Mouse (Mus musculus) embryonic facial prominence, embryonic 13.5 days (tissue): ENCODE results near the gene Ggcx. TPM values are rescaled to one million over a fixed set of nuclear protein-coding genes. Genes with fewer than 3 reads are reported as not detected.

Source experiments
- ATAC-seq: fragments of 200-750 bp; cut with Nextera tagmentation; 2 replicates; pipeline ENCODE4 v1.8.0; 2017; ENCODE audit warnings: low read depth; ENCODE audit not compliant: insufficient number of reproducible peaks, insufficient read depth, low FRiP score, low TSS enrichment
- H3K27ac ChIP-seq: fragments of 300-500 bp; sonication (generic); 2 replicates; pipeline ENCODE4 v1.5.1; 2015; ENCODE audit warnings: moderate library complexity, mild to moderate bottlenecking, inconsistent platforms
- H3K27me3 ChIP-seq: fragments of 300-500 bp; sonication (generic); 2 replicates; pipeline ENCODE4 v1.6.1; 2015; ENCODE audit warnings: mild to moderate bottlenecking, inconsistent platforms
- H3K36me3 ChIP-seq: fragments of 300-500 bp; sonication (generic); 2 replicates; pipeline ENCODE4 v1.6.1; 2015; ENCODE audit warnings: mild to moderate bottlenecking, inconsistent platforms
- H3K4me1 ChIP-seq: fragments of 300-500 bp; sonication (generic); 2 replicates; pipeline ENCODE4 v1.6.1; 2015; ENCODE audit warnings: inconsistent platforms
- H3K4me2 ChIP-seq: fragments of 300-500 bp; sonication (generic); 2 replicates; pipeline ENCODE4 v1.6.1; 2015; ENCODE audit warnings: moderate library complexity, mild to moderate bottlenecking, inconsistent platforms
- H3K4me3 ChIP-seq: fragments of 300-500 bp; sonication (generic); 2 replicates; pipeline ENCODE4 v1.5.1; 2015; ENCODE audit warnings: mild to moderate bottlenecking, inconsistent platforms
- H3K9ac ChIP-seq: fragments of 300-500 bp; sonication (generic); 2 replicates; pipeline ENCODE4 v1.6.1; 2015; ENCODE audit warnings: mild to moderate bottlenecking, inconsistent platforms
- H3K9me3 ChIP-seq: fragments of 300-500 bp; sonication (generic); 2 replicates; pipeline ENCODE4 v1.6.1; 2016; ENCODE audit warnings: inconsistent platforms
- WGBS: fragments of 180-500 bp; shearing (Covaris S2); methylation state at CpG from one replicate; pipeline ENCODE4 v1.1.7; 2015; ENCODE audit warnings: mixed read lengths; 5-methylcytosine and 5-hydroxymethylcytosine counted together
- polyA plus RNA-seq: library from polyadenylated mRNA; unstranded; fragments of >200 nt; fragmentation: Nextera tagmentation; extraction: Ambion mirVana; gene quantifications from 2 replicates; pipeline ENCODE4 v1.2.1, GENCODE M21; 2015

The Ggcx gene
- polyA plus RNA-seq, 1 experiment from 2014 or later: 39.1 TPM

DNA sequence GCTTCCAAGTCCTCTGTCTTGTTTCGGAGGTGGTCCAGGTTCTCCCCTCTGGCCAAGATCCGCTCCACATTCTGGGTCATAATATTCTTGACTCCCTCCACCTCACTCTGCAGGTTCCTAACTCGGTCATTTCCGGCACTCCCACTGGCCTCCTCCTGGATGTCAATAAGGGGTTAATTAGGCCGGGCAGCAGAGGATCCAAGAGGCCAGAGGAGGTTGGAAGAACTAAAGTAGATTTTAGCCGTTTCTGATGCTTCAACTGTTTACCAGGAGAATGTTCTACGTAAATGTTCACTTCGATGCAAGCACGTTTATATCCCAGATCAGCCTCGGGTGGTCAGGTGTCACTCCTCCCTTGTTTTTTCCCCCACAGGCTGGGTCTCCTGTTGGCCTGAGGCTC lies 25.8 kb upstream of the Ggcx start:
- no peak for ATAC-seq
- Histone ChIP-seq H3K27me3 (no peaks in the 10 kb centered on the region), H3K4me3 (no peak overlapping the region), H3K9ac (no peak overlapping the region), H3K27ac (no peak overlapping the region), H3K9me3 (no peaks in the 10 kb centered on the region), H3K4me1 (peaks cover 27% of the 10 kb centered on the region), H3K4me2 (no peak overlapping the region), H3K36me3 (peaks cover 31% of the 10 kb centered on the region)
- WGBS: 63% methylated on average over 10 of the region's 10 CpGs

DNA sequence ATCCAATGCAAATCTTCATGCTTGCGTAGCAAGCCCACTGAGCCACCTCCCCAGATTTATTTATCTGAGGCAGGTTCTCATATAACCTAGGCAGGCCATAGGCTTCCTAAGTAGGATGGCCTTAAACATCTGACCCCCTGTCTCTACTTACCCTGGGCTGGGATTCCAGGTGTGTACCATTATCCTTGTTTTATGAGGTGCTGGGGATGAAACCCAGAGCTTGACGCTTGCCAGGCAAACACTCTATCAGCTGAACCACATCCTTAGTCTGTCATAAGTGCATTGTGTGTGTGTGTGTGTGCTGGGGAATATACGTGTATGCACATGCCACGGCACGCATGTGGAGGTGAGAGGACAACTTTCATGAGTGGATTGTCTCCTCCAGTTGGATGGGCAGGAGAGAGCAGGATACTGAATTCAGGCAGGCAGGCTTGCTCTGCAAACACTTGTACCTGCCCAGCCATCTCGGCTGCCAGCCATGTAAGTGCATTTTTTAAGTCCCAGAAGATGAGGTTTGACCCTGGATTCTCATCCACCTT lies 25.2 kb upstream of the Ggcx start:
- ATAC-seq: no peak
- Histone ChIP-seq H3K27ac (peak overlapping the region; percentile 94; the same call in 1 of the 2 replicates), H3K4me2 (peak overlapping the region; percentile 77), H3K9me3 (no peaks in the 10 kb centered on the region), H3K9ac (peak overlapping the region; percentile 83; the same call in 1 of the 2 replicates), H3K4me3 (peak overlapping the region; percentile 62), H3K4me1 (peaks cover 27% of the 10 kb centered on the region), H3K36me3 (peaks cover 31% of the 10 kb centered on the region), H3K27me3 (no peaks in the 10 kb centered on the region)
- WGBS: 81% methylated on average over 6 of the region's 6 CpGs

DNA sequence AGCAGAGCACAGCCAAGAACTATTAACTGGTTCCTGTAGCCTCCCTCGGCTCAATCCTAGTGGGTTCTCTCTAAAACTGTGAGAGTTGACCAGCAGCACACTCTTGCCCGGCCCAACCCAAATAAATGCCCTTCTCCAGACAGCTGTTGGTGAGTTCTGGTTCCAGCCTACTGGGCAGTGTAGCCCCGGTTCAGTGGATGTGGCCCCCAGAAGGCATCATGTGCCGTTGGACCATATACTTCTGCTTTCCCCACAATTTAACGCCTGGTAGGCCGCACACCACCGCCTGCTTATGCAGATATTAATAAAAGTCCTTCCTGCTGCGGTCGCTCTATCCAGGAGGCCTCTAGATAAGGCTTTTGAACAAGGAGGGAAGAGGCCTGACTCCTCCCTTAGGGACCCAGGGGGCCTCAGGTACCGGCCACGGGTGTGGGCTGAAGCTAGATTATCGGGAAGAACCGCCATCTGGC lies 24.6 kb upstream of the Ggcx start:
- H3K4me3 ChIP-seq: peak overlapping the region; percentile 62
- H3K36me3 ChIP-seq: peaks cover 26% of the 10 kb centered on the region
- no peak for ATAC-seq
- H3K27ac ChIP-seq: peak overlapping the region; percentile 94
- H3K4me2 ChIP-seq: peak overlapping the region; percentile 77
- H3K9me3 ChIP-seq: no peaks in the 10 kb centered on the region
- no peaks in the 10 kb centered on the region for H3K27me3 ChIP-seq
- H3K9ac ChIP-seq: peak overlapping the region; percentile 83
- 23% methylated on average over 13 of the region's 13 CpGs for WGBS
- H3K4me1 ChIP-seq: peaks cover 27% of the 10 kb centered on the region

- Histone ChIP-seq H3K27ac (peak within 1 kb of the TSS; percentile 94), H3K27me3 (no peaks in the 10 kb centered on the region), H3K9ac (peak within 1 kb of the TSS; percentile 83), H3K36me3 (peaks cover 20% of the 10 kb centered on the region), H3K9me3 (no peaks in the 10 kb centered on the region), H3K4me3 (peak within 1 kb of the TSS; percentile 62), H3K4me1 (peaks cover 27% of the 10 kb centered on the region), H3K4me2 (peak within 1 kb of the TSS; percentile 77)
- ATAC-seq: peak; percentile 73
- WGBS: under 1% methylated on average over 33 of the region's 33 CpGs
These were observed 24.0 kb upstream of the Ggcx start, which contains the start of gene Vamp8 for GRCm38 (mm10) chr6:72389941-72390771. TSS of gene Vamp8 (minus strand) at chr6:72390703.

DNA sequence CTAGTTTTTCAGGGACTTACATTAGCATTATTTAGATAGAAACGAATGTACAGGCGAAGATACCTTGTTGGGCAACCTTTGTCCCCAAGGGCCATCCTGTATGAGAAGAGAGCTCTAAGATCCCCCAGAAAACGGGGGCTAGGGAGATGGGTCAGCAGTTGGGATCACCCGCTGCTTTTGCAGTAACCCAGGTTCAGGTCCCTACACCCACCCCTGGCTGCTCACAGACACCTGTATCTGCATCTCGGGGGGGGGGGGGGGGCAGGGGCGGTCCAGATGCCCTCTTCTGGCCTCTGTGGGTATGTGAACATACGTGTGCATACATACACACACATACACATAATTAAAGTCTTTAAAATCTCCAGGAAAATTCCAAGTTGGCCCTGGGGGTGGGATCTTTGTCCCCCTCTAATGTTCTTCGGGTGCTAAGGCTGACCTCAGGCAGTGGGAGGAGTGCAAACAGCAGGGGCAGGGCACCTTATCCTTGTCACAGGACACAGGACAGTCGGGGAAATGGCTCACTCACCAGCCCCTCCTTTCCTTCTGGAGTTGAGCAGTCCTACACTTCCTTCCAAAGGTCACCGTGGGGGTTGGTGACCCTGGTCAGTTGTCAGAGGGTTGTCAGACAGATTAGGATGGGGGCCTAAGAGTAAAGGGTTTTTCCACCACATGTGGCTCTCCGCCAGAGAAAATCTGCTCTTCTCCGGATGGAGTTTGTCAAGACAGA lies 23.1 kb upstream of the Ggcx start:
- H3K9me3 ChIP-seq: no peaks in the 10 kb centered on the region
- H3K27ac ChIP-seq: peak overlapping the region; percentile 94
- peak overlapping the region; percentile 77 for H3K4me2 ChIP-seq
- peaks cover 27% of the 10 kb centered on the region for H3K4me1 ChIP-seq
- peak overlapping the region; percentile 83 for H3K9ac ChIP-seq
- peak overlapping the region; percentile 62 for H3K4me3 ChIP-seq
- ATAC-seq: 0 out of 2 replicates have a peak, but pooled peaks have one; percentile 52
- 16% methylated on average over 12 of the region's 12 CpGs for WGBS
- H3K27me3 ChIP-seq: no peaks in the 10 kb centered on the region
- H3K36me3 ChIP-seq: peaks cover 13% of the 10 kb centered on the region

- Histone ChIP-seq H3K4me2 (no peak overlapping the region), H3K27ac (no peak overlapping the region), H3K27me3 (no peaks in the 10 kb centered on the region), H3K4me3 (no peak overlapping the region), H3K4me1 (peaks cover 27% of the 10 kb centered on the region), H3K36me3 (0 out of 2 replicates have a peak, but pooled peaks cover 7% of the 10 kb centered on the region), H3K9me3 (no peaks in the 10 kb centered on the region), H3K9ac (no peak overlapping the region)
- no peak for ATAC-seq
- 90% methylated on average over 5 of the region's 5 CpGs for WGBS
These were observed 21.8 kb upstream of the Ggcx start for GRCm38 (mm10) chr6:72392341-72392740.

DNA sequence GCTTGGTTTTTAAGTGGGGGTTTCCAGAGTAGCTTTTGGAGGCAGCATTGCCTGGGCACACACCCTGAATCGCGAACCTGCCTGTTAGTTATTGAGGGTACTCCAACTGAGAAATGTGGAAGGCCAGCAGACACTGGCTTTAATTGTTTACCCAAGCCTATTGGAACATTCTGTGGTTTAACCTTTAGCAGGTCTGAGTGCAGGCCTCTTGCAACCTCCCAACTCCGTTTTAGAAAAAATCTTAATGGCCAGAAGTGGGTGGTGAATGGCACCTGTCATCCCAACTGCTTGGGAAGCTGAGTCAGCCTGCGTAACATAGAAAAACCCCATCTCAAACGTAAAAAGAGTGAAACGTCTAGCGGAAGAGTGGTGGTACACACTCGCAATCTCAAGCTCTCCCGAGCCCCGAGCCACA lies 17.3 kb upstream of the Ggcx start:
- H3K36me3 ChIP-seq: no peaks in the 10 kb centered on the region
- H3K27ac ChIP-seq: no peak overlapping the region
- H3K4me1 ChIP-seq: no peaks in the 10 kb centered on the region
- 77% methylated on average over 10 of the region's 10 CpGs for WGBS
- no peaks in the 10 kb centered on the region for H3K9me3 ChIP-seq
- no peaks in the 10 kb centered on the region for H3K27me3 ChIP-seq
- no peak overlapping the region for H3K4me3 ChIP-seq
- no peak overlapping the region for H3K9ac ChIP-seq
- ATAC-seq: no peak
- H3K4me2 ChIP-seq: no peak overlapping the region

GRCm38 (mm10) chr6:72399967-72400366 lies 14.1 kb upstream of the Ggcx start:
- no peak overlapping the region for H3K27ac ChIP-seq
- no peaks in the 10 kb centered on the region for H3K27me3 ChIP-seq
- no peak overlapping the region for H3K4me3 ChIP-seq
- H3K36me3 ChIP-seq: no peaks in the 10 kb centered on the region
- no peak overlapping the region for H3K9ac ChIP-seq
- no peak overlapping the region for H3K4me2 ChIP-seq
- 56% methylated on average over 2 of the region's 2 CpGs for WGBS
- ATAC-seq: no peak
- H3K9me3 ChIP-seq: no peaks in the 10 kb centered on the region
- no peaks in the 10 kb centered on the region for H3K4me1 ChIP-seq

GRCm38 (mm10) chr6:72401875-72402274 lies 12.2 kb upstream of the Ggcx start:
- H3K4me1 ChIP-seq: no peaks in the 10 kb centered on the region
- 18% methylated on average over 7 of the region's 7 CpGs for WGBS
- no peaks in the 10 kb centered on the region for H3K9me3 ChIP-seq
- H3K36me3 ChIP-seq: no peaks in the 10 kb centered on the region
- no peak overlapping the region for H3K4me3 ChIP-seq
- H3K9ac ChIP-seq: no peak overlapping the region
- H3K4me2 ChIP-seq: no peak overlapping the region
- ATAC-seq: no peak
- no peak overlapping the region for H3K27ac ChIP-seq
- H3K27me3 ChIP-seq: no peaks in the 10 kb centered on the region

GRCm38 (mm10) chr6:72405356-72405755 lies 8.8 kb upstream of the Ggcx start:
- 74% methylated on average over 7 of the region's 7 CpGs for WGBS
- H3K27ac ChIP-seq: no peak overlapping the region
- no peak for ATAC-seq

DNA sequence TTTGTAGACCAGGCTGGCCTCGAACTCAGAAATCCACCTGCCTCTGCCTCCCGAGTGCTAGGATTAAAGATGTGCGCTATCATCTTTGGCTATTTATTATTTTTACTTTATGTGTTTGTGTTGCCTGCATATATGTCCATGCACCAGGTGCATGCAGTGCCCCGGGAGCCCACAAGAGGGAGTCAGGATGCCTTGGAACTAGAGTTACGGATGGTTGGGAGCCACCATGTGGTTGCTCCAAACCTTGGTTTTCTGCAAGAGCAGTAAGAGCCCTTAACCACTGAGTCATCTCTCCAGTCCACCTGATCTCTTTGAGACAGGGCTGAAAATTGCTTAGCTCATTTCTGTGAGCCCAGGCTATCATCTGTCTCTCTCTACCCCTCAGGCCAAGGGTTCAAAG lies 7.0 kb upstream of the Ggcx start:
- no peak for ATAC-seq

More at GRCm38 (mm10) chr6:72405356-72405755, 8.8 kb upstream of the Ggcx start:
- Histone ChIP-seq H3K4me2 (no peak overlapping the region), H3K9ac (no peak overlapping the region), H3K27me3 (no peaks in the 10 kb centered on the region), H3K4me3 (no peak overlapping the region), H3K9me3 (no peaks in the 10 kb centered on the region), H3K4me1 (no peaks in the 10 kb centered on the region), H3K36me3 (no peaks in the 10 kb centered on the region)

More for the DNA sequence above, 7.0 kb upstream of the Ggcx start:
- 1% methylated on average over 5 of the region's 5 CpGs for WGBS
- H3K36me3 ChIP-seq: no peaks in the 10 kb centered on the region
- no peak overlapping the region for H3K9ac ChIP-seq
- no peaks in the 10 kb centered on the region for H3K4me1 ChIP-seq
- no peaks in the 10 kb centered on the region for H3K27me3 ChIP-seq
- H3K9me3 ChIP-seq: no peaks in the 10 kb centered on the region
- no peak overlapping the region for H3K4me2 ChIP-seq
- H3K27ac ChIP-seq: no peak overlapping the region
- H3K4me3 ChIP-seq: no peak overlapping the region
